Mouse (Mus musculus) regulatory T cell (primary cell): ENCODE data around the gene Retn.

Experiments
- in situ Hi-C: fragments of 300-600 bp; cut with MboI, MseI; formaldehyde crosslinking; loops from one replicate; pipeline ENCODE4 v1.15.1; 2025; ENCODE audit warnings: high pct_unique_total_duplicates

Gene Retn

DNA sequence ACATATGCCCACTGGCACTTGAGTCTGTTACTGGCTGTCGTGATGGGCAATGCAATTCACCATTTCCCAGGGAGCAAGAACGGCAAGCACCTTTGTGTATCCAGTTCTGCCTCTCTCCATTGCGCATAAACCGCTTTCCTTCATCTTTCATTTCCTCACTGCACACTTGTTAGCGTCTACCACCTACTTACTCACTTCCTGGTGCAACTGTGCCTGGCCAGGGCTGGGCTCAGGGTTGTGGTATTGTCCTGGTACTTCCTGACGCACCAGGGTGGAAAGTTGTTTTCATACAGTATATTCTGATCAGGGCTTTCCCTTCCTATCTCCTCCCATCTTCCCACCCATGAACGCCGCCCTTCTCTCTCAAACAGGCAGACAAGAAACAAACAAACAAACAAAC lies 5.3 kb downstream of the Retn start:
- in situ Hi-C loops = no loop called here

DNA sequence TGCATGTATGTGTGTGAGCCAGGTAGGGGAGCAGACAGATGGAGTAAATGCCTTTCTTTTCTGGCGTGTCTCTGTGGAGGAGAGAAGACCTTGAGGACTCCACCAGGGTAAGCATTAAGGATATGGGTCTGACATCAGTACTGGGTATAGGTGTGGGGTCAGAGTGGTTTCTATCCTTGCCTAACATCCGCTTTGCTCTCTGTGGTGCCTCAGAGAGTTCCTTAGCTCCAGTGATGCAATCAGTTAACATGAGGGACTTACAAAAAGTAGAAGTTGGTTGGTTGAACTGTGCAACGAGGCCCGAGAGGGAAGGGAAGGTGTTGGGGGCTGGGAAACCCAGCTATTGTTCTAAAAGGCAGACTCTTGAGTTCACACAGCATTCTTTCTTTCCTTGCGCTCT lies 8.8 kb downstream of the Retn start:
- in situ Hi-C loops = no loop called here

DNA sequence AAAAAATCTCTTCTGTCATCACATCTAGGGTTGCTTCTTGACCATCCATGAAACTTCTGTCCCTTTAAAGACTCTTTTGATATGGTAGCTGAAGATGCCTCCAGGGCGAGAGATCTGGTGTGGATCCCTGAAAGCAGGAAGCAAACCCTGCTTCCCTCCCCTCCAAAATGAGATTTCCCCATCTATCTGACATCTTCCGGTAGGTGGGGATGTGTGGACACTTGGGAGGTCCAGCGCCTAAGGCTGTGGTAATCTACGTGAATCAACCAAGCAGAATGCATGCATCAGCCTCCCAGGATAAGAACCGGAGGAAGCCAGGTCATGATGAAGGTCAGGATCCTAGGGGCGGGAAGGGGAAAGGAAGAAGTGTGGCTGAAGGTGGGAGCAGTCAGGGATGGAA lies 9.9 kb downstream of the Retn start, which contains the start of gene Mcemp1:
Mcemp1 (plus strand) TSS at position 248 of the 400 bp plus-strand sequence.
- in situ Hi-C loops = no loop called here

DNA sequence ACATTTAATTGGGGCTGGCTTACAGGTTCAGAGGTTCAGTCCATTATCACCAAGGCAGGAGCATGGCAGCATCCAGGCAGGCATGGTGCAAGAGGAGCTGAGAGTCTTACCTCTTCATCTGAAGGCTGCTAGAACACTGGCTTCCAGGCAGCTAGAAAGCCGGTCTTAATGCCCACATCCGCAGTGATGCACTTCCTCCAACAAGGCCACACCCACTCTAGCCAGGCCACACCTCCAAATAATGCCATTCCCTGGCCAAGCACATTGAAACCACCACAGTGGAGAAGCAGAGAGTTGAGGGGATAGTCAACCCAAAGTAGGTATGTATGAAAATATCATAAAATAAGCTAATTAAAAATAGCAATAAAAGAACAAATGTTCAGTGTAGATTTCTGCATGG lies 14.8 kb downstream of the Retn start:
- in situ Hi-C loops = loop anchor here (5.0 to 10.0 kb wide), 2 partner anchors 48 to 654 kb away; partner anchors contain the start of genes Ccl25, Elavl1, Pet100 and Xab2

DNA sequence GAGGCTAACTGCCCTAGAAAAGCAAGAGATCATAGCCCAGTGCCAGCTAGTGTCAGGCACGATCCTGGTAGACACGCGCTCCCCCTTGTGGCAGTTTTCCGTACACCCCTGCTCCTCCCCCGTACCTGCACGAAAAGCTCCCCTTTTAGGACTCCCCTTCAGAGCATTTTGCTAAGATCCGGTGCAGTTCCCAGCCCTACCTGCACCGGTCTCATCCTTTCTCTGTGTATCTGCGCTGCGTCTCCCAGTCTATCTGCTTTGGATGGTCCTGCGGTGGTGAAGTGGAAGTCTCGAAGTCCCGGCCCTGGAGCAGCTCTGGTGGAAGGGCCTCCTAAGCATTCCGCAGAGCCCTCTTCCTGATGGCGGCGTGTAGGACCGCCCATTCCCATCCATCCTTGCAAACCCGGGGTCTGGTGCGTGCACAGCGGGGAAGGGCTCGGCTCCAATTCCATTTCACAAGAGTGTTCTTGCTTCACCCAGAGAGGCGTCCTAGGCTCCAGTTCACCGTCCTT lies 16.5 kb downstream of the Retn start, which contains the start of gene Fcor:
Fcor (minus strand) TSS at position 383 of the 512 bp plus-strand sequence.
- in situ Hi-C loops = loop anchor here (5.0 to 10.0 kb wide), 2 partner anchors 50 to 653 kb away; partner anchors contain the start of genes Ccl25, Elavl1, Pet100 and Xab2

DNA sequence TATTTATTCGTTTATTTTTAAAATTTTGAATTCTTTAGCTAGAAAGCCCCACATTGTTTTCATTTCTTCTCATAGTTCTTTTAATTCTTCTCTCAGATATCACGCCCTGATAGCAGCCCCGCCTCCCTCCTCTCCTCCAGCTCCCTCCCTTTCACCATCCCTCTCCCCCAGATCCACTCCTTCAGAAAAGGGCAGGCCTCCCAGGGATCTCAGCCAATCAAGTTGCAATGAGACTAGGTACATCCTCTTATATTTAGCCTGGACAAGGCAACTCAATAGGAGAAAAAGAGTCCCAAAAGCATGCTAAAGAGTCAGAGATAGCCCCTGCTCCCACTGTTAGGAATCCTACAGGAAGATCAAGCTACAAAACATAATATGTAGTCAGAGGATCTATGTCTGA lies 19.1 kb downstream of the Retn start:
- in situ Hi-C loops = loop anchor here (5.0 to 10.0 kb wide), 4 partner anchors 52 to 650 kb away; partner anchors contain the start of genes Ccl25, Elavl1, Pet100 and Xab2

DNA sequence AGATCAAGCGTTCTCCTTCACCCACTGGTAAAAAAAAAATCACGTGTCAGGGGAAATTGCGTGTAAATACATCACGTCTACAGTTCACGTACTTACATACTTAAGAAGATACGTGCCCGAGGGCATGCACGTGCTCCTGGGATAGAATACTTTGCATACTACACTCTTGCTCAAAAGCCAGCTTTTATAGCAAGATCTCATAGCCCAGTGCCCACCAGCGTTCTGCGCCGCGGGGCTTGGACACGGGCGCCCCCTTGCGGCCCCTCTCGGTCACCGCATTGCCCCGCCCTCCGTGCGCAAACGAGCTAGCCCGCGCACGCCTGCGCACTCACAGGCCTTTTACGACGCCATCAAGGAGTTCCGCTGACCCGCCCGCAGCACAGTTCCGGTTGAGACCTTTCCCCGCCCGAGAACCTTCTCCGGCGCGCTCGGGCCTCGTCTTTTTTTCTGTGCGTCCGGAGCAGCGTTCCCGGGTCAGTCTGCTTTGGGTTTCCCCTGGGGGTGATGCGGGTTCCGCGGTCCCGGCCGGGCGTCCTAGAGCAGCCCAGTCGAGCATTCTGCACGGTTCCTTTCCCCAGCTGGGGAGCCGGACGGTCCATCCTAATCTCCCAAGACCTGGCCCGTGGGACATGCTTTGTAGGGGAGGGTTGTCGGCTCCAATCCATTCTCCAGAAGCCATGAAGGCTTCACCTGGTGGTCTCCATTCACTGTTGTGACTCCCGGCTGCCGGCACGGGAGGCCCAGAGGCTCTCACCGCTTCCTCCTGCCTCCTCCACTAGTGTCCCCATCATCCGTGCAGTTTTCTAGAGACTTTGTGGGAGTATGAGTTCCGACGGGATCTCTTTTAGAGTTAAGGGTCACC lies 20.8 kb downstream of the Retn start, which contains the start of gene Trappc5:
Trappc5 (plus strand) TSS at position 169 of the 862 bp plus-strand sequence.
- in situ Hi-C loops = loop anchor here (5.0 to 10.0 kb wide), 3 partner anchors 99 to 648 kb away; partner anchors contain the start of genes Ccl25 and Elavl1

DNA sequence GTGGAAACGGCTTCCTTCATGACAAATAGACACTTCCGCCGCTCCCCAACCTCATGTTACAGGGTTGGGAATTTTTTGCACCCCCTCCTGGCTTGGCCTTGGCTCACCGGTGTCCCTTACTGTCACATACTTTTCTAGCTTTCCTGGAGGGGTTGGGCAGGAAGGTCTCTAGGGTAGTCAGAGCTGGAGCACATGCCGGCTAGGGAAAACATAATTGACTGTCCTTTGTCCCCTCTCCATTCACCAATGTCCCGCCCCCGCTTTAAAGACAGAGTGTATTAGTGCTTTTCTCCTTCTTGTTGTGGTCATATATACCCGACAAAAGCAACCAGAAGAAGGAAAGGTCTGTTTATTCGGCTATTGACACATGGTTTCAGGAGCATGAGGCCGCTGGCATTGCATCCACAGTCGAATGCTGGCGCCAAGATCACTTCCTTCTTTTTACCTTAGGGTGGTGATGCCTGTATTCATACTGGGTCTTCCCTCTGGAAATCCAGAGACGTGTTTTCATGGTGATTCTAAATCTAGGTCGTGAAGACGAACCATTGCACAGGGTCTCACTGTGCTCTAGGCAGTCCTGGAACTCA lies 21.5 kb downstream of the Retn start:
- in situ Hi-C loops = loop anchor here (5.0 to 10.0 kb wide), 3 partner anchors 100 to 648 kb away; partner anchors contain the start of genes Ccl25 and Elavl1

DNA sequence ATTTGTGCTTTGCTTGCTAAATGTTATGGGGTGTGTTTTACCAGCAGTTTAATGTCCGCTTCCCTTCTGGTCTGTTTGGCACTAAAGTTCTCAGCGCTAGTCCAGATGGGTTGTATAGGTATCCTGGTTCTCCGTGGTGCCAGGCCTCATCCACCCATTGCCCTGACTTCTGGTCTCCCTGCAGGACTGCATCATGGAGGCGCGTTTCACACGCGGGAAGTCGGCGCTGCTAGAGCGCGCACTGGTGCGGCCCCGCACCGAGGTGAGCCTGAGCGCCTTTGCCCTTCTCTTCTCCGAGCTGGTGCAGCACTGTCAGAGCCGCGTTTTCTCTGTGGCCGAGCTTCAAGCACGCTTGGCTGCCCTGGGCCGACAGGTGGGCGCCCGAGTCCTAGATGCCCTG lies 23.3 kb downstream of the Retn start:
- in situ Hi-C loops = loop anchor here (5.0 to 10.0 kb wide), 3 partner anchors 102 to 646 kb away; partner anchors contain the start of genes Ccl25 and Elavl1

DNA sequence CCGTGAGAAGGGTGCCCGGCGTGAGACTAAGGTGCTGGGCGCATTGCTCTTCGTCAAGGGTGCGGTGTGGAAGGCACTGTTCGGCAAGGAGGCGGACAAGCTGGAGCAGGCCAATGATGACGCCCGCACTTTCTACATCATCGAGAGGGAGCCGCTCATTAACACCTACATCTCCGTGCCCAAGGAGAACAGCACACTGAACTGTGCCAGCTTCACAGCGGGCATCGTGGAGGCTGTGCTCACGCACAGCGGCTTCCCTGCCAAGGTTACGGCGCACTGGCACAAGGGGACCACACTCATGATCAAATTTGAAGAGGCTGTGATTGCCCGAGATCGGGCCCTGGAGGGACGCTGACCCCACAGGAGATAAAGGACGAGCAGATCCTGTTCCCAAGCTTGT lies 23.7 kb downstream of the Retn start:
- in situ Hi-C loops = loop anchor here (5.0 to 10.0 kb wide), 3 partner anchors 102 to 646 kb away; partner anchors contain the start of genes Ccl25 and Elavl1

DNA sequence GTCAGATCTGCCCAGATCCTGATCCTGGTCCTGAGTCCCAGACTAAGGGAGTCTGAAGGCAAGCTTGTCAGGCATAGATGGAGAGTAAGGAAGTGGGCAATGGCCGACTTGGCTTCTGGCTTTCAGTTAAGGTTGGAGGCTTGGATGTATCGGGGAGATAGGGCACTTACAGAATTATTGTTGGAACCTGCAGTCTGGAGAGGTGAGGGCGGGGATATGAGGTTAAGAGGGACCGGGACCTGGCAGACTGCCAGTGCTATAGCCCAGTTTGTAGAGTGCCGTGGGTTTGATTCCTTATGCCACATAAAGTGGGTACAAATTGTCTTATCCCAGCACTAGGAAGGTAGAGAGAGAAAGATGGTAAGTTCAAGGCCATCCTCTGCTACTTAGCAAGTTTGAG lies 24.1 kb downstream of the Retn start:
- in situ Hi-C loops = loop anchor here (5.0 to 10.0 kb wide), 3 partner anchors 102 to 645 kb away; partner anchors contain the start of genes Ccl25 and Elavl1

DNA sequence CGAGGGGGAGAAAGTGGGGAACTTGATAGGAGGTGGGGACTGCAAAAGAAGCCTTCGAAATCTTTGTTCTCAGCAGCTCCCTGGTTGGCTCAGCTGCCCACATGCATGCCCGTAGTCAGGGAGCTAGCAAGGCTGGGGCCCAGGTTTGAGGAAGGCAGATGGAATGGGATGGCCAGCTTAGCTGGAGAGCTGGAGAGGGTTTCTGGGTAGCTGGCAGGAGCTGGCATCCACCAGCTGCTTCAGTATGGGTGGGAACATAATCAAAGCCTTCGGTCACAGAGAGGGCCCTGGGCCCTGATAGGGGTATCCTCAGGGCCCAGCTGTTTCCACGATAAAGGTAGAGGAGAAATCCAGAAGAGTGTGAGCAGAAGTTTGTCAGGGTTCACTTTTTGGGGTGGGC lies 26.9 kb downstream of the Retn start:
- in situ Hi-C loops = no loop called here

DNA sequence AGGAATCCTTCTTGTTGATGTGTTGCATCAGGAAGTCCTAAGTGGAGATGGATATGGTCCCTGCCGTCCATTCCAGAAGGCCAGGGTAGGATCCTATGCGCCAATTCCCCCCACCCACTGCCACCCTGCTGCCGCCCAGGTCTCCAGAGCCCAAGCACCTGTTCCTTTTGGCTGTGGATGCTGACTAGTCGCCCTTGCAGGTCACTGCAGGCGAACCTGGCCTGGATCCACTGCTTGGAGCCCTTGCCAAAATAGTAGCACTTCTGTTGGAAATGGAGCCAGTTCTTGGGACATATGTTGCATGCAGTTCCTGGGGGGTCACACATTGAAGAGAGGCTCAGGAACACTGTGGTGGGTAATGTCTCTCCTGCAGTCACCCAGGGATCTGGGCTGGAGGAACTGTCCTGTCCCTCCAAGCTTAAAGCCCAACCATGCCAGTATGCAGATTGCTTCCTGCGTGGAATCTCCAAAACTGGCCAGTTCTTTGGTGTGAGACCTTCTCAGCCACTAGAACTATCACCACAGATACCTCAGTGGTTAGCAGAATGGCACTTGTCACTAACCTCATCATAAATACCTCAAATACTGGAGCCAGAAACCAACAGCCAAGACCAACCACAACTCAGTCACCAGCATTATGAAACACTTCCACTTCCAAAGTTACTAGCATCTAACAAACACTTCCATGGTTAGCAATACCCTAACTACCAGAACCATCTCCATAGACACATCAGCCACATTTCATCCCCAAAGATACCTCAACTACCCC lies 28.0 kb downstream of the Retn start:
- in situ Hi-C loops = no loop called here

DNA sequence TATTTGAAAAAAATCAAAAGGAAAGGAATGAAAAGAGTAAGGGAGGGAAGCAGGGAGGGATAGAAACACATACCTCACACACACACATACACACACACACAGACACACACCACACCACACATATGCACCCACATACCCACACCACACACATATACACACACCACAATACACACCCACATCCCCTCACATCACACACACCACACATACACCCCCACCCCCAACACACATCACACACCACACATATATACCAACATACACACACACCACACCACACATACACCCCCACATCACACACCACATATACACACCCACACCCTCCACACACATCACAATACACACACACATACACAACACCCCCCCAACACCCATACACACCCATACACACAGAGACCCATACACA lies 29.0 kb downstream of the Retn start:
- in situ Hi-C loops = no loop called here

DNA sequence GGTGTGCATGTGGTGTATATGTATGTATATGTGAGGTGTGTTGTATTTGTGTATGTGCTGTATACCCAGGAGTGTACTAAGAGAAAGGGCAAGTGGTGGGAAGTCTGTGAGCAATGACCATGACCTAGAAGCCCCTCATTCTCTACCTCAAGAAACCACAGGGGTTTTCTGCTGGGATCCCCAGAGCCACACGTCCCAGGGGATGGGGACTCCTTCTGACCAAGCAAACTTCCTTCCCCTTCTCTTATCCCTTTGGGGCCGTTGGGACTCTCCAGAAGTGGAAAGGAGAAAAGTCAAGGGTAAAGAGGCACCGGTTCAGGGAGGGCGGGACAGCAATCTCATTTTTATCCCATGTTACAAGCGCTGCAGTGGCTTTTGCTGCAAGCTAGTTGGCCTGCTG lies 29.9 kb downstream of the Retn start:
- in situ Hi-C loops = no loop called here

DNA sequence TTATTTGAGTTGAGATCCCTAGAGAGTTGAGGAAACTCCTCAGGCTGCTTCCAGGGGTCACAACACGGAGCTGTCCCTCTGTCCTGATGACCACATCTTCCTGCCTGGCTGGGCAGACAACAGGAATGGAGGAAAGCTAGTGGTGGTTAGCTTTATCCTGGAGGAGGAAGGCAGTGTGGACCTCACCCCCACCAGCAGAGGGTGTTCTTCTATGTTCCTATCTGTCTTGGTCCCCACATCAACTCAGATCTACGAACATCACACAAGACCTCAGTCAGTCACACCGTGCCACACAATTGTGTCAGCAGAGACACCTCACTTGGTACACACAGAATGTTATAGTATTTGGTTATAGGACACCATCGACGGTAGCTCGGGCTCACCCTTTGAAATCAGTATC lies 32.0 kb downstream of the Retn start:
- in situ Hi-C loops = no loop called here

DNA sequence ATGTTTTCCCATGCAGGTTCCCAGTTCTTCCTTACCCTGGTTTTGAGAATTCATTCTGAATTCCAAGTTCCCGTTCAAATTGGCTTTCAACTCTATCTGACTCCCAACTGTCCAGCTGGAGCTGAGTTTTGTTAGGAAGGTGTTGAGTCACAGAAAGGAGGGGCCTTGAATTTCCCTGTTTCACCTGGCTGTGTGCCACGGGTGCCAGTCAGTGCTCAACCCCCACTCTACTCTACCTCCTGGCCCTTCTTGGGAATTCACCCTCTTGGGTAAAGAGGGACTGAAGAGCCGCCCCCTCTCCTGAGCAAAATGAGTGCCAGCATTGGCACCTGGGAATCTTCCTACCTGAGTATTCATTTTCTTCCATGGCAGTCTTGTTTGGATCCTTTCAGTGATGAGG lies 35.2 kb downstream of the Retn start:
- in situ Hi-C loops = no loop called here

DNA sequence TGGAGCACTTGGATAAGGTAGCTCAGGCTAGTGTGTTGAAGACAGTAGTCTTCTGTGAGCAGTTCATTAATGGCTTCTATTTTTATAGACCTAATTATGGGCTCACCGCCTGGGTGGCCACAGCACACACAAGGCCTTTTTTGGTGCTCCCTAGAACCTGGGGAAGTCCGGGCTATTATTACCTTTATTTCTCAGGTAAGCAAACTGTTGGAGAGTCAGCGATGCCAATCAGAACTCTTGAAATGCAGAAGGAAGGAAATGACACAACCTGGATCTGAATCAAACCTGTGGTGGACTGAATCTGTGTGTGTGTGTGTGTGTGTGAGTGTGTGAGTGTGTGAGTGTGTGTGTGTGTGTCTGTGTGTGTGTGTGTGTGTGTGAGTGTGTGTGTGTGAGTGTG lies 38.6 kb downstream of the Retn start, which contains the start of gene Fcer2a:
Fcer2a (minus strand) TSS at position 55 of the 400 bp plus-strand sequence.
- in situ Hi-C loops = no loop called here

DNA sequence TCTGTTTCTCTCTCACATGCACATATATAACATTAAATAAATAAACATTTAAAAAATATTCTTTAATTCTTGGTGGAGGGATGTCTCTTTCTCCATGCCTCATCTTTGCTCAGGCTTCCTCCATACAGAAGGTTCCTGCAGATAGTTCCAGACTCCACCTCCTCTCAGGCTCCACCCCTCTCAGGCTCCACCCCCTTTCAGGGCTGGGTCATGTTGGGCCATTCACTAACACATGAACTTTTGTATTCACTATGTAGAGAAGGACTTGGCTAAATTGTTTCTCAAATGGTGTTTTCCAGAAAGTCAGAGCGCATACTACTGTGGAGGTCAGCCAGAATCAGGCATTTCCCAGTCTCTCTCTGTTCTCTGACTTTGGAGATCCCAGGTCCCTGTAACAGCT lies 45.9 kb downstream of the Retn start:
- in situ Hi-C loops = no loop called here

DNA sequence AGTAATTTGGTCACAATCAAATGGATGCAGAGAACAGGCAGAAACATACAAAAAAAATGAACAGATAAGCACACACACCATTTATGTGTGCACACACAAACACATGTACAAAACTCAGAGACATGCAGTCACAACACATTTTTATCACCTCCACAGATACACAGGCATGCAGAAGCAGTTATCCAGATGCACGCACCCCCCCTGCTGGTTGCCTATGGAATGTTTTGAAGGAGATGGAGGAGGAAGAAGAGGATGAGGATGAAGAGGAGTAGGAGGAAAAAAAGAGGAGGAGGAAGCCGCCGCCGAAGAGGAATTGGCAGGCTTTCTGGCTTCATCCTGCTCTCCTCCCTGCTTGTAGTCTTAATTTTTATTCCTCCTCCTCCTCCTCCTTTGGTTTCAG lies 50.1 kb downstream of the Retn start:
- in situ Hi-C loops = no loop called here

DNA sequence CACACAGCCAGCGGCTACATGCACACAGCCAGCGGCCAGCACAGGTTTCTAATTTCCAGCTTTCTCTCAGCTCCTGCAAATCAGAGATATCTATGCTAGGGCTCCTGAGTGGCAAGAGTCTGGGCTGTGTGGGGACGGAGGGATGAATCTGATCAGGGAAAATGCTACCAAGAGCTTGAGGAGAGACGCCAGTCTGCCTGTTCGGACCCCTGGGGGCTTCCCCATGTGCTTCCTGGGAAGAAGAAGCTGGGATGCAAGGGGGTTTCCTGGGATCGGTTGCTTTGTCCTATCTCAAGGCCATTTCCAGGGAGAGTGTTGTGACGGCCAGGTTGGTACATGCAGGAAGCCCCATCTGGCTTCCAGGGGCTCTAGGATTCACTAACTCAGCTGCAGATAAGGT lies 52.0 kb downstream of the Retn start:
- in situ Hi-C loops = no loop called here
